Mouse (Mus musculus) kidney, postnatal 0 days (tissue): ENCODE data around the gene Szt2. TPM values are rescaled to one million over a fixed set of nuclear protein-coding genes. Genes with fewer than 3 reads are reported as not detected.

Experiments used
- ATAC-seq: fragments of 200-750 bp; cut with Nextera tagmentation; replicated peaks from 2 replicates; pipeline ENCODE4 v1.8.0; 2017; ENCODE audit warnings: low read depth, moderate number of reproducible peaks, moderate TSS enrichment, moderate library complexity; ENCODE audit not compliant: low FRiP score
- DNase-seq: peaks from one replicate; pipeline ENCODE4 v3.0.0-alpha.2; 2016; ENCODE audit warnings: low spot score
- H3K27ac ChIP-seq: fragments of 300-500 bp; sonication (generic); 2 replicates; pipeline ENCODE4 v1.5.1; 2014; ENCODE audit warnings: mild to moderate bottlenecking
- H3K27me3 ChIP-seq: fragments of 300-500 bp; sonication (generic); 2 replicates; pipeline ENCODE4 v1.6.1; 2014; ENCODE audit warnings: low read length, mixed read lengths; ENCODE audit not compliant: insufficient read depth
- H3K36me3 ChIP-seq: fragments of 300-500 bp; sonication (generic); 2 replicates; pipeline ENCODE4 v1.6.1; 2014; ENCODE audit warnings: low read length, mixed read lengths; ENCODE audit not compliant: insufficient read depth
- H3K4me1 ChIP-seq: fragments of 300-500 bp; sonication (generic); replicated peaks from 2 replicates; pipeline ENCODE4 v1.6.1; 2014; ENCODE audit warnings: antibody characterized with exemption, low read length, mixed read lengths; ENCODE audit not compliant: insufficient read depth
- H3K4me2 ChIP-seq: fragments of 300-500 bp; sonication (generic); 2 replicates; pipeline ENCODE4 v1.6.1; 2014; ENCODE audit warnings: mild to moderate bottlenecking, low read length, moderate library complexity, mixed read lengths
- H3K4me3 ChIP-seq: fragments of 300-500 bp; sonication (generic); replicated peaks from 2 replicates; pipeline ENCODE4 v1.5.1; 2014; ENCODE audit warnings: low read depth, low read length
- H3K9ac ChIP-seq: fragments of 300-500 bp; sonication (generic); 2 replicates; pipeline ENCODE4 v1.6.1; 2014; ENCODE audit warnings: low read depth, low read length
- H3K9me3 ChIP-seq: fragments of 300-500 bp; sonication (generic); replicated peaks from 2 replicates; pipeline ENCODE4 v1.6.1; 2016; ENCODE audit warnings: low read length, inconsistent platforms, mixed read lengths
- CTCF ChIP-seq: IDR thresholded peaks from 2 replicates; pipeline ENCODE4 v1.5.1; 2016; ENCODE audit warnings: antibody characterized with exemption, low read depth, mild to moderate bottlenecking, moderate library complexity
- whole genome bisulfite sequencing: fragments of 180-500 bp; shearing (Covaris S2); extraction: QIAGEN DNeasy Blood & Tissue Kit; methylation state at CpG from one replicate; pipeline ENCODE4 v1.1.7; 2014; 5-methylcytosine and 5-hydroxymethylcytosine counted together
- polyA plus RNA-seq: library from polyadenylated mRNA; unstranded; fragments of >200 nt; fragmentation: Nextera tagmentation; extraction: Ambion mirVana; gene quantifications from 2 replicates; pipeline ENCODE4 v1.2.1, GENCODE M21; 2015

The Szt2 gene
- polyA plus RNA-seq, 1 experiment from 2014 or later, result 3.3 TPM

- 92% methylated on average over 6 of the region's 6 CpGs for WGBS
- Histone ChIP-seq H3K9me3 (no peaks in the 10 kb centered on the region), H3K4me1 (no peaks in the 10 kb centered on the region), H3K9ac (no peak overlapping the region), H3K4me3 (no peak overlapping the region), H3K27me3 (no peaks in the 10 kb centered on the region), H3K27ac (no peak overlapping the region), H3K36me3 (peaks cover 57% of the 10 kb centered on the region), H3K4me2 (no peak overlapping the region)
- DNase-seq (no peak), ATAC-seq (no peak)
- no peak for TF ChIP-seq CTCF
Measured at GRCm38 (mm10) chr4:118398400-118398799, 10.7 kb downstream of the Szt2 start.

GRCm38 (mm10) chr4:118396433-118396832 is 12.6 kb downstream of the Szt2 start:
- no peak for TF ChIP-seq CTCF
- ATAC-seq, result peak; percentile 63; the same call in 1 of the 2 replicates

GRCm38 (mm10) chr4:118395289-118395688 is 13.8 kb downstream of the Szt2 start:
- TF ChIP-seq CTCF, result no peak
- no peak overlapping the region for H3K4me3 ChIP-seq
- H3K4me1 ChIP-seq, result no peaks in the 10 kb centered on the region
- no peaks in the 10 kb centered on the region for H3K27me3 ChIP-seq
- H3K4me2 ChIP-seq, result no peak overlapping the region
- no peak overlapping the region for H3K9ac ChIP-seq
- no peaks in the 10 kb centered on the region for H3K9me3 ChIP-seq
- ATAC-seq (no peak), DNase-seq (no peak)
- peaks cover 66% of the 10 kb centered on the region for H3K36me3 ChIP-seq
- no peak overlapping the region for H3K27ac ChIP-seq
- WGBS, result 70% methylated on average over 4 of the region's 4 CpGs

More at GRCm38 (mm10) chr4:118396433-118396832, 12.6 kb downstream of the Szt2 start:
- H3K36me3 ChIP-seq, result peaks cover 63% of the 10 kb centered on the region
- no peaks in the 10 kb centered on the region for H3K27me3 ChIP-seq
- DNase-seq, result peak; percentile 14
- H3K4me1 ChIP-seq, result no peaks in the 10 kb centered on the region
- H3K27ac ChIP-seq, result 0 out of 2 replicates have a peak overlapping the region, but pooled peaks have one; percentile 3
- H3K9me3 ChIP-seq, result no peaks in the 10 kb centered on the region
- WGBS, result 66% methylated on average over 3 of the region's 3 CpGs
- H3K9ac ChIP-seq, result no peak overlapping the region
- H3K4me2 ChIP-seq, result no peak overlapping the region
- H3K4me3 ChIP-seq, result no peak overlapping the region

GRCm38 (mm10) chr4:118394505-118394904 is 14.6 kb downstream of the Szt2 start:
- no peak overlapping the region for H3K4me2 ChIP-seq
- peaks cover 68% of the 10 kb centered on the region for H3K36me3 ChIP-seq
- no peaks in the 10 kb centered on the region for H3K27me3 ChIP-seq
- no peaks in the 10 kb centered on the region for H3K4me1 ChIP-seq
- H3K9ac ChIP-seq, result no peak overlapping the region
- WGBS, result 85% methylated on average over 6 of the region's 6 CpGs
- ATAC-seq (no peak), DNase-seq (no peak)
- H3K4me3 ChIP-seq, result no peak overlapping the region
- no peak overlapping the region for H3K27ac ChIP-seq
- no peaks in the 10 kb centered on the region for H3K9me3 ChIP-seq
- TF ChIP-seq CTCF, result no peak

GRCm38 (mm10) chr4:118390146-118390545 is 18.9 kb downstream of the Szt2 start:
- DNase-seq, result no peak
- ATAC-seq, result no peak
- WGBS, result 83% methylated on average over 11 of the region's 11 CpGs
- no peak overlapping the region for H3K9ac ChIP-seq
- TF ChIP-seq CTCF, result no peak
- no peak overlapping the region for H3K4me3 ChIP-seq
- H3K4me2 ChIP-seq, result no peak overlapping the region
- H3K4me1 ChIP-seq, result no peaks in the 10 kb centered on the region
- H3K9me3 ChIP-seq, result no peaks in the 10 kb centered on the region
- H3K27ac ChIP-seq, result no peak overlapping the region
- peaks cover 86% of the 10 kb centered on the region for H3K36me3 ChIP-seq
- H3K27me3 ChIP-seq, result no peaks in the 10 kb centered on the region

- DNase-seq (no peak), ATAC-seq (no peak)
- no peak for TF ChIP-seq CTCF
- WGBS, result 88% methylated on average over 8 of the region's 8 CpGs
- Histone ChIP-seq H3K27ac (no peak overlapping the region), H3K4me2 (no peak overlapping the region), H3K36me3 (peaks cover 90% of the 10 kb centered on the region), H3K4me3 (no peak overlapping the region), H3K27me3 (no peaks in the 10 kb centered on the region), H3K9ac (no peak overlapping the region), H3K9me3 (no peaks in the 10 kb centered on the region), H3K4me1 (no peaks in the 10 kb centered on the region)
Measured at GRCm38 (mm10) chr4:118387316-118387715, 21.8 kb downstream of the Szt2 start.

GRCm38 (mm10) chr4:118383271-118383670 is 25.8 kb downstream of the Szt2 start:
- 84% methylated on average over 7 of the region's 7 CpGs for WGBS
- no peaks in the 10 kb centered on the region for H3K9me3 ChIP-seq
- no peak overlapping the region for H3K27ac ChIP-seq
- no peaks in the 10 kb centered on the region for H3K27me3 ChIP-seq
- peaks cover 79% of the 10 kb centered on the region for H3K36me3 ChIP-seq
- ATAC-seq, result no peak
- H3K4me1 ChIP-seq, result no peaks in the 10 kb centered on the region
- TF ChIP-seq CTCF, result no peak
- DNase-seq, result no peak
- no peak overlapping the region for H3K9ac ChIP-seq
- H3K4me2 ChIP-seq, result no peak overlapping the region
- no peak overlapping the region for H3K4me3 ChIP-seq
